Mouse (Mus musculus): ENCODE measurements at regions not wholly inside any gene's neighbourhood (a gene's known extent, or its start where the extent isn't known, plus 50 kb on each side); places are given as distances from the start of the nearest gene placed in this dataset.

DNA sequence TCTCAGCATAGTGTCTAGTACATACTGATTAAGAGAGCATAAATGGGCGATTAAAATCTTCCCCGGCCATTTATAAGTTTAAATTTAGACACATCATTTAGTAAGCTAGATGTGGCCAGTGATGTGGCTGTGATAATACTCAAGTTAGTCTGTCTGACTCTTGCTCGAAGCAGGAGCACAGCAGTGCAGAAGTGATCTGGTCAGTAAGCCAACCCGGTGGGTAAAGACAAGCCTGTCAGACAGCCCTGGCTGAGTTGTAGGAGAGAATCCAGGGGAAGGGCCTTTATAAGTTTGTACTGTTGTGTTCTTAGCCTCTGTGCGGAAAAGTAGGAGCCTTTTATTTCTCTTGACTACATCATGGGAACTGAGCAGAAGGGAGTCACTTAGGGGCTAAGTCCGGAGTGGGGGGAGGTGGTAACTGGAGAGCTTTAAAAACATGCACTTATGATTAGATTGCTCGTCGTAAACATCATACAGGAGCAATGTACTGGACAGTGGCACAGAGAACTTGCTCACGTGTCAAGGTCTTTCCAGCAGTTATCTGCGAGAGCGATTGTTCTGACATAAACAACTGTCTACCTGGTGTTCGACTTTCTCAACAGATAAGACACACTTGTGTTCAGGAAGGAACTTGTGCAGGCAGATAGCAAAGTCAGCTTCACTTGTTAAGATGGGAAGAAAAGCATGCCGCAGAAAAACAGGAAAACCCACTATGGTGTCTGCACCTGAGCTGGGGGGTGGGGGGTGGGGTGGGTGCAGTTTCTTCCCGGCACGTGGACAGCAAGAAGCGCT, 122.5 kb upstream of the Zeb2 start:
- Histone ChIP-seq H3K36me3 (ENCODE audit: control insufficient read depth, insufficient read depth, low read length) (no peaks in the 10 kb centered on the region), H3K9me3 (ENCODE audit: control insufficient read depth, low read length) (no peaks in the 10 kb centered on the region), H3K27ac (ENCODE audit: low read length) (no peak overlapping the region), H3K9ac (ENCODE audit: low read length) (no peak overlapping the region), H3K4me1 (replicated peaks; ENCODE audit: control insufficient read depth, insufficient read depth, low read length) (peaks cover 8% of the 10 kb centered on the region; the same call in 1 of the 2 replicates), H3K4me2 (ENCODE audit: low read depth, low read length) (no peak overlapping the region), H3K27me3 (ENCODE audit: control insufficient read depth, insufficient read depth, low read depth, low read length) (no peaks in the 10 kb centered on the region), H3K4me3 (ENCODE audit: low read length) (no peak overlapping the region)
- peak; percentile 67 for ATAC-seq (ENCODE audit: low read depth)
- WGBS = 44% methylated on average over 16 of the region's 16 CpGs

DNA sequence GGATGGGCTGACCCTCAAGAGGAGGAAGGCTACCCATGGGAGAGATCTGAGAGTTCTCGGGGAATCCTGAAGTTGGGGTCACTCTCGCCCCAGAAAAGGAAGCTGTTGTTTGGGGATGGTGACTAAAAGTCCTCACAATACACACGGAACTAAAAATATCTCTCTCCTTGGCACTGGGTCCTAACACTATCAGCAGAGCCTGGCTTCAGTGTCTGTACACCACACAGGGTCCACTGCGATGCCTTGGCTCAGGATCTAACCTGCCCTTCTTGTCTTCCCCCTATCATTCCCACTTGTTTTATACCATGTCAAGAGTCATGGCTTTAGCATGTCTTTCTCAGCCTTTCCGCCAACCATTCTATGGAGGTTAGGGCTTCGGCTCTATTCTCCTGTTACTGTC, 121.8 kb upstream of the Zeb2 start:
- Histone ChIP-seq H3K4me2 (ENCODE audit: low read depth, low read length) (no peak overlapping the region), H3K27ac (ENCODE audit: low read length) (no peak overlapping the region), H3K9me3 (ENCODE audit: control insufficient read depth, low read length) (no peaks in the 10 kb centered on the region), H3K27me3 (ENCODE audit: control insufficient read depth, insufficient read depth, low read depth, low read length) (no peaks in the 10 kb centered on the region), H3K36me3 (ENCODE audit: control insufficient read depth, insufficient read depth, low read length) (no peaks in the 10 kb centered on the region), H3K9ac (ENCODE audit: low read length) (no peak overlapping the region), H3K4me3 (ENCODE audit: low read length) (no peak overlapping the region), H3K4me1 (replicated peaks; ENCODE audit: control insufficient read depth, insufficient read depth, low read length) (peaks cover 2% of the 10 kb centered on the region; the same call in 1 of the 2 replicates)
- 71% methylated on average over 6 of the region's 6 CpGs for WGBS
- ATAC-seq (ENCODE audit: low read depth) = no peak

DNA sequence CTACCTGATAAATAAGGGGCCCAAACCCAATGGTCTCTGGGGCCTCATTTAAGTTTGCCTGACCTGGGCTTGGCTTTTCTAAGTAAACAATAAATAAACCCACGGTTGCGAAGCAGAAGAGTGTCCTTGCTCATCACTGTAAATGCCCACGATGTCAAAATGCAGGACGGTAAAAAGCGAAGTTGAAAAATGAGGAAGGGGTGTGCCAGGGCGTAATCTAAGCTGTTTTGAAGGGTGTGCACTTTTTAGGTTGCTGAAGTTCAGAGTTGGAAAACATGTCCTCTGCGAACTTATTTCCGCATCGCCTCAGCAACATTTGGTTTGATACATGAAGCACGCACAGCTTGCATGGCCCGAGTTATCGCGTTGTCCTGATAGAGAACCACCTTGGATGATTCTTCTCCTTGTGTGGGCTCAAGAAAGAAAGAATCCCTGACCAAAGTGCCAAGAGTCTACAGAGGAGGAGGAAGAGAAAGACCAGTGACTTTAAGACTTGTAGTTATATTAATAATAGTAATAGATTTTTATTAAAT, 119.0 kb upstream of the Zeb2 start:
- H3K9ac ChIP-seq (ENCODE audit: low read length) = no peak overlapping the region
- no peak overlapping the region for H3K4me3 ChIP-seq (ENCODE audit: low read length)

DNA sequence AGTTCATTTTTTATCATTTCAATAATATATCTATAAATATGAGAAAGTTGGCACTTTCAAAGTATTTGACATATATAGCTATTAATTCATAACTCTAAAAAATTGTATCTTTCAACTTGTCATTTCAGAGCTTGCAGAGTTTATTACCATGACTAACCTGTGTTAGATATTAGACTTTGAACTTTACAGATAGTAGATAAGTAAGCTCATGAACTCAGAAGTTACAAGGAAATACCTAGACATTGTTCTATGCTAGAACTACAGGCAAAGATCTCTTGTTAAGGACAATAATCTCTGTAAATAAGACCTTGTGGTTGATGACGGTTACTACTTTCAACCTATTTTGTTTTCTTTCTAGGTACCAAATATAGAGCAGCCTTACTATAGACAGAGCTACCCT, 117.0 kb upstream of the Zeb2 start:
- WGBS = 84% methylated on average over 1 of the region's 1 CpGs
- Histone ChIP-seq H3K4me2 (ENCODE audit: low read depth, low read length) (no peak overlapping the region), H3K27me3 (ENCODE audit: control insufficient read depth, insufficient read depth, low read depth, low read length) (no peaks in the 10 kb centered on the region)

More for the DNA sequence above, 119.0 kb upstream of the Zeb2 start:
- no peaks in the 10 kb centered on the region for H3K36me3 ChIP-seq (ENCODE audit: control insufficient read depth, insufficient read depth, low read length)
- WGBS = 87% methylated on average over 13 of the region's 13 CpGs
- H3K27ac ChIP-seq (ENCODE audit: low read length) = no peak overlapping the region
- no peaks in the 10 kb centered on the region for H3K9me3 ChIP-seq (ENCODE audit: control insufficient read depth, low read length)
- no peak for ATAC-seq (ENCODE audit: low read depth)
- no peak overlapping the region for H3K4me2 ChIP-seq (ENCODE audit: low read depth, low read length)
- H3K27me3 ChIP-seq (ENCODE audit: control insufficient read depth, insufficient read depth, low read depth, low read length) = no peaks in the 10 kb centered on the region
- H3K4me1 ChIP-seq (replicated peaks; ENCODE audit: control insufficient read depth, insufficient read depth, low read length) = 0 out of 2 replicates have a peak, but pooled peaks cover 2% of the 10 kb centered on the region

DNA sequence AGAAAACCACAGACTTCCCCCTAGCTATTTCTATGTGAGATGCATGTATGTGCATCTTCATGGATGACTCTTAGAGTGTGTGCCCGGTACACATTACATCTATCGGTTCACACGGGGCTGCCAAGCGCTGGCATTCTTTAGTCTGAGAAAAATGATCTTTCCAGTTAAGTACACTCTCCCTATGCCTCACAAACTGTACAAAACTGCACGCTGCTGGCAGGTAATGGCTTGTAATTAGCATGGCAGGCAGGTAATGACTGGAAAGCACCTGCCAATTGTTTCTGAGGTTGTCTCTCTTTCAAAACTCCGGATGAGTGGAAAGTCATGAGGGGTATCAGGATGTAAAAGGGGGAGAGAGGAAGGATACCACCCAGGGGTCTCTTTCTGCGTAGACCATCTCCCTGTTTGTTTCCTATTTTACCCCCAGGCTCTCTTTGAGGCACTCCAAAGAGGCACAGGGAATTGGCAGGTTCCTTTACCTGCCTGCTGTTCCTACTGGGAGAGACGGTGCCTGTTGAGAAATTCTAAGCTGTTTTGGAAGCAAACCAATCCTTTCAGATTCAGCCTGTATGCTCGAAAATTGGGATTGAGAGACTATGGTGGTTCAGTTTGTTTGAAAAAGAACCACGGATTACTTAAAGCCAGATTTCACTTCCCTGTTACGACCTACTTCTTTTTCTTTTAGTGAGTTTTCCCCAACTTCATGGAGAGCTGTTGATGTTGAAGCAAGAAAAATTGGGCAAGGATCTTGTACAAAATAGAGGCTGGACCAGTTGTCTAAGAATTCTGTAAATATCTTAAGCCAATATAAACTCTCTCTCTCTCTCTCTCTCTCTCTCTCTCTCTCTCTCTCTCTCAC, 113.4 kb upstream of the Zeb2 start:
- H3K36me3 ChIP-seq (ENCODE audit: control insufficient read depth, insufficient read depth, low read length) = no peaks in the 10 kb centered on the region
- H3K9me3 ChIP-seq (ENCODE audit: control insufficient read depth, low read length) = no peaks in the 10 kb centered on the region
- ATAC-seq (ENCODE audit: low read depth) = no peak
- no peaks in the 10 kb centered on the region for H3K4me1 ChIP-seq (replicated peaks; ENCODE audit: control insufficient read depth, insufficient read depth, low read length)
- H3K4me3 ChIP-seq (ENCODE audit: low read length) = no peak overlapping the region
- 78% methylated on average over 11 of the region's 11 CpGs for WGBS
- H3K27me3 ChIP-seq (ENCODE audit: control insufficient read depth, insufficient read depth, low read depth, low read length) = no peaks in the 10 kb centered on the region
- no peak overlapping the region for H3K4me2 ChIP-seq (ENCODE audit: low read depth, low read length)
- H3K9ac ChIP-seq (ENCODE audit: low read length) = no peak overlapping the region
- H3K27ac ChIP-seq (ENCODE audit: low read length) = no peak overlapping the region

More for the DNA sequence above, 117.0 kb upstream of the Zeb2 start:
- no peaks in the 10 kb centered on the region for H3K9me3 ChIP-seq (ENCODE audit: control insufficient read depth, low read length)
- no peaks in the 10 kb centered on the region for H3K4me1 ChIP-seq (replicated peaks; ENCODE audit: control insufficient read depth, insufficient read depth, low read length)
- no peak overlapping the region for H3K4me3 ChIP-seq (ENCODE audit: low read length)
- no peaks in the 10 kb centered on the region for H3K36me3 ChIP-seq (ENCODE audit: control insufficient read depth, insufficient read depth, low read length)
- no peak overlapping the region for H3K27ac ChIP-seq (ENCODE audit: low read length)
- H3K9ac ChIP-seq (ENCODE audit: low read length) = no peak overlapping the region
- no peak for ATAC-seq (ENCODE audit: low read depth)

DNA sequence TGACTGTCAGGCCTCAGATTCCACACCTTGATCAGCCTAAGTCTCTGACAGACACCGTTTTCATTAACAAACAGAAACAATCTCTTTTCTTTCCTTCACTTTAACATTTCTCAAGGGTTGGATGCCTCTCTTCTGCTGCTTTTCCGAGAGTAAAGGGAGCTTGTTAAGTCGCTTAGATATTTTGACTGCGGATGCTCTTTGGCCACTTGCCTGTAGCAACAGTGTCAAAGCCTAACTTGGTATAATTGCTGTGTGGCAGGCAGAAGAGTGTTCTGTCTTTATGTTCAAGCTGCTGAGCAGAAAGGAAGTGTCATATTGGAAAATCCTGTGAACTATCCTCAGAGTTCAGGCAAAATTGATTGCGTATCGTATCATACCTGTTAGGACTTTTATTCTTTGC, 112.3 kb upstream of the Zeb2 start:
- Histone ChIP-seq H3K27me3 (ENCODE audit: control insufficient read depth, insufficient read depth, low read depth, low read length) (no peaks in the 10 kb centered on the region), H3K4me2 (ENCODE audit: low read depth, low read length) (no peak overlapping the region), H3K36me3 (ENCODE audit: control insufficient read depth, insufficient read depth, low read length) (no peaks in the 10 kb centered on the region), H3K27ac (ENCODE audit: low read length) (no peak overlapping the region), H3K4me1 (replicated peaks; ENCODE audit: control insufficient read depth, insufficient read depth, low read length) (no peaks in the 10 kb centered on the region), H3K9me3 (ENCODE audit: control insufficient read depth, low read length) (no peaks in the 10 kb centered on the region), H3K4me3 (ENCODE audit: low read length) (no peak overlapping the region), H3K9ac (ENCODE audit: low read length) (no peak overlapping the region)
- WGBS = 65% methylated on average over 6 of the region's 6 CpGs
- ATAC-seq (ENCODE audit: low read depth) = no peak

DNA sequence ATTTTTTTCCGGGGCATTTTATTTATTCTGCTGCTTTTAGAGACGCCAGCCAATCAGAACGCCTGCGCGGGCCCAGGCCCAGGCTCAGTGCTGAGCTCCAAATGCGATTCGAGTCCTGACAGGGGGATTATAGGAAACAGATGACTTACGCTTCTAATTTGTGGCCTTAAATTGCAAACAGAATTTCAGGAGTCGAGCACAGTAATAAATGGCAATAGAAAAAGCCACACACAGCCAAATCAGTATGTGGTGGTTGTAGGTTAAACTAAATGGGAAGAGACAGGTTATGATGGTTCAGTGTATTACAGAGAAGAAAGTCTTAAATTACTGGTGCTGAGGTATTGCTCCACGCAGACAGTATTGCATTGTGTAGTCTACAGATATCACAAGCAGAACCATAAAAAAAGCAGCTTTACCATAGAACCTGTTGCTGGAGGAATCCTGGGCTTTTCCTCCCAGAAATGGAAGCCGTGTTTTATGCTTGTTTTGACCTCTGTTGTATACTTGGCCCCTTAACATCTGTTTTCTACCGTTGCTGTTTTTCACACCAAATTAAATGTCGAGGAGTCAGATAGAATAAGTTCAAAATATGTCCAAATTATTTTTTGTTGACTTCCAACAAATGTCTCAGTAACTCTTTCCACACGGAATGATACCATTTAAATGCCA, 110.2 kb upstream of the Zeb2 start:
- Histone ChIP-seq H3K4me2 (ENCODE audit: low read depth, low read length) (no peak overlapping the region), H3K36me3 (ENCODE audit: control insufficient read depth, insufficient read depth, low read length) (no peaks in the 10 kb centered on the region), H3K27ac (ENCODE audit: low read length) (no peak overlapping the region), H3K4me3 (ENCODE audit: low read length) (no peak overlapping the region), H3K9me3 (ENCODE audit: control insufficient read depth, low read length) (no peaks in the 10 kb centered on the region), H3K9ac (ENCODE audit: low read length) (no peak overlapping the region), H3K4me1 (replicated peaks; ENCODE audit: control insufficient read depth, insufficient read depth, low read length) (no peaks in the 10 kb centered on the region), H3K27me3 (ENCODE audit: control insufficient read depth, insufficient read depth, low read depth, low read length) (no peaks in the 10 kb centered on the region)
- no peak for ATAC-seq (ENCODE audit: low read depth)
- WGBS = 48% methylated on average over 14 of the region's 14 CpGs

DNA sequence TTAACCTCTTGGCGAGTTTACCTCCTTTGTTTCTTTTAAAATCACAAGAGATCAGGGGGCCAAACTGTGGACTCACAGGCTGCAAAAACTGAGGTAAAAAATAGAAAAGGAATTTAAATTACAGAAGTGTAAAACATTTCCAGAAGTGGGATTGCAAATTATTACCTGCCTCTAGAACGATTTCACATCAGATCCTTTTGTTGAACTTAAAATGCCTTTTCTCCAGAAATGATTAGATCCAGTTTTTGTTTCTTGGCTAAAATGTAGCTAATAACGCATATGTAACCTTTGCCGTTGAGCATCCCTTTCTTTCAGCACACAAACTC, 108.8 kb upstream of the Zeb2 start:
- Histone ChIP-seq H3K9ac (ENCODE audit: low read length) (no peak overlapping the region), H3K9me3 (ENCODE audit: control insufficient read depth, low read length) (no peaks in the 10 kb centered on the region), H3K4me2 (ENCODE audit: low read depth, low read length) (no peak overlapping the region), H3K36me3 (ENCODE audit: control insufficient read depth, insufficient read depth, low read length) (no peaks in the 10 kb centered on the region), H3K27ac (ENCODE audit: low read length) (no peak overlapping the region), H3K4me3 (ENCODE audit: low read length) (no peak overlapping the region), H3K27me3 (ENCODE audit: control insufficient read depth, insufficient read depth, low read depth, low read length) (no peaks in the 10 kb centered on the region), H3K4me1 (replicated peaks; ENCODE audit: control insufficient read depth, insufficient read depth, low read length) (no peaks in the 10 kb centered on the region)
- 66% methylated on average over 4 of the region's 4 CpGs for WGBS
- ATAC-seq (ENCODE audit: low read depth) = no peak
